Mouse (Mus musculus) forebrain, embryonic 15.5 days (tissue): ENCODE measurements around the gene Tnfrsf18. TPM values are rescaled to one million over a fixed set of nuclear protein-coding genes. Genes with fewer than 3 reads are reported as not detected.

ENCODE experiments used
- ATAC-seq: fragments of 200-750 bp; cut with Nextera tagmentation; replicated peaks from 2 replicates; pipeline ENCODE4 v1.8.0; 2017; ENCODE audit warnings: mild to moderate bottlenecking, moderate TSS enrichment, moderate library complexity
- H3K27ac ChIP-seq: fragments of 300-500 bp; sonication (generic); replicated peaks from 2 replicates; pipeline ENCODE4 v1.5.1; 2015; ENCODE audit warnings: mild to moderate bottlenecking, inconsistent platforms
- H3K27me3 ChIP-seq: fragments of 300-500 bp; sonication (generic); 2 replicates; pipeline ENCODE4 v1.6.1; 2015; ENCODE audit warnings: inconsistent platforms
- H3K36me3 ChIP-seq: fragments of 300-500 bp; sonication (generic); 2 replicates; pipeline ENCODE4 v1.6.1; 2015; ENCODE audit warnings: mild to moderate bottlenecking, inconsistent platforms
- H3K4me1 ChIP-seq: fragments of 300-500 bp; sonication (generic); 2 replicates; pipeline ENCODE4 v1.6.1; 2015; ENCODE audit warnings: inconsistent platforms
- H3K4me2 ChIP-seq: fragments of 300-500 bp; sonication (generic); replicated peaks from 2 replicates; pipeline ENCODE4 v1.6.1; 2015; ENCODE audit warnings: mild to moderate bottlenecking, inconsistent platforms
- H3K4me3 ChIP-seq: fragments of 300-500 bp; sonication (generic); 2 replicates; pipeline ENCODE4 v1.5.1; 2015; ENCODE audit warnings: mild to moderate bottlenecking, inconsistent platforms
- H3K9ac ChIP-seq: fragments of 300-500 bp; sonication (generic); replicated peaks from 2 replicates; pipeline ENCODE4 v1.6.1; 2015; ENCODE audit warnings: mild to moderate bottlenecking, inconsistent platforms
- H3K9me3 ChIP-seq: fragments of 300-500 bp; sonication (generic); 2 replicates; pipeline ENCODE4 v1.6.1; 2016; ENCODE audit warnings: inconsistent platforms
- WGBS: fragments of 180-500 bp; shearing (Covaris S2); methylation state at CpG from one replicate; pipeline ENCODE4 v1.1.7; 2015; ENCODE audit warnings: mixed read lengths; 5-methylcytosine and 5-hydroxymethylcytosine counted together
- polyA plus RNA-seq: library from polyadenylated mRNA; unstranded; fragments of >200 nt; fragmentation: Nextera tagmentation; extraction: Ambion mirVana; gene quantifications from 2 replicates; pipeline ENCODE4 v1.2.1, GENCODE M21; 2015

The Tnfrsf18 gene
- polyA plus RNA-seq: 0.66 and 1.5 TPM in 2 replicates

DNA sequence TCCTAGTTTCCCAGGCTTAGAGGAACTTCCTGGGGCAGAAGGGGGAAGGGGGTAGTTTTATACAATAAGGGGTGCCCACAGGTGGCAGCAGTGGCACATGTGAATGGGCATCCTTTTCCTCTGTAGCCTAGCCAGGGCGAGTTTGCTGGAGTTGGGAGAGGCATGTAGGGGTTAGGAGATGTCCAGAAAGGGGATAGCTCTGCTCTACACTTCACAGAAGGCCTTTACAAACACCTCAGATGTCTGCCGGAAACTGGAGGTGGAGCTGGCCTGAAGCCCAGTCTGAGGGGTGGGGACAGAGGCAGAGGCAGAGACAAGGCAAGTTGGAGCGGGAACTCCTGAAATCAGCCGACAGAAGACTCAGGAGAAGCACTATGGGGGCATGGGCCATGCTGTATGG lies at the start of gene Tnfrsf18:
Tnfrsf18 (plus strand) TSS at position 152 of the 400 bp plus-strand sequence.
- Histone ChIP-seq H3K9me3 (no peaks in the 10 kb centered on the region), H3K4me1 (peaks cover 10% of the 10 kb centered on the region), H3K4me2 (no peak within 1 kb of the TSS), H3K9ac (no peak within 1 kb of the TSS), H3K27ac (no peak within 1 kb of the TSS), H3K4me3 (no peak within 1 kb of the TSS), H3K27me3 (no peaks in the 10 kb centered on the region), H3K36me3 (0 out of 2 replicates have a peak, but pooled peaks cover 4% of the 10 kb centered on the region)
- 58% methylated on average over 4 of the region's 4 CpGs for WGBS
- ATAC-seq: no peak

DNA sequence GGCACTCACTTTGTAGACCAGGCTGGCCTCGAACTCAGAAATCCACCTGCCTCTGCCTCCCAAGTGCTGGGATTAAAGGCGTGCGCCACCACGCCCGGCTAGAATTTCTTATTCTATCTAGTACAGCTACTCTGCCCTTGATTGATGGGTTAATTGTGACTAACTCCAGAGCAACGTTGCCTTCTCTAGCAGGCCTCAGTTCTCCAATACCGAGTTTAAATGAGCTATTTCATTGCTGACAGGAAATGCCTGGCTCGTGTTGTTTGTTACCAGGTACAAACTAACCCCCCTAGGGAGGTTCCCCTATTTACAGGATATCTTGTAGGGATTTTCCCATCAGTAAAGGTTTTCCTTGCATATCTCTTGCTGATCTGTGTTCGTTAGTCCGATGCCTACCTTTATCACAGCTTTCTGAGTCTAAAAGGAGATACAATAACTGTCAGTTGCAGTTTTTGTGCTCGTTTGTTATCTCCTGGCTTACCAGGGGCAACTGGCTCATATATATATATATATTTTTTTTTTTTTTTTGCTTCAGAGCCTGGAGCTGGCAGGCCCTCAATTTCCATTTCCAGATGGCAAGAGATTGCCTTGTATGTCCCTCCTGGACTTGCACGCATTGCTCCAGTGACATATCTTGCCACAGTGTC lies 44.4 kb upstream of the Tnfrsf18 start:
- H3K9ac ChIP-seq: no peak overlapping the region
- no peak overlapping the region for H3K27ac ChIP-seq
- no peak overlapping the region for H3K4me3 ChIP-seq
- no peaks in the 10 kb centered on the region for H3K36me3 ChIP-seq
- no peak for ATAC-seq
- H3K4me1 ChIP-seq: no peaks in the 10 kb centered on the region
- no peaks in the 10 kb centered on the region for H3K9me3 ChIP-seq
- 77% methylated on average over 12 of the region's 12 CpGs for WGBS
- no peak overlapping the region for H3K4me2 ChIP-seq
- no peaks in the 10 kb centered on the region for H3K27me3 ChIP-seq

DNA sequence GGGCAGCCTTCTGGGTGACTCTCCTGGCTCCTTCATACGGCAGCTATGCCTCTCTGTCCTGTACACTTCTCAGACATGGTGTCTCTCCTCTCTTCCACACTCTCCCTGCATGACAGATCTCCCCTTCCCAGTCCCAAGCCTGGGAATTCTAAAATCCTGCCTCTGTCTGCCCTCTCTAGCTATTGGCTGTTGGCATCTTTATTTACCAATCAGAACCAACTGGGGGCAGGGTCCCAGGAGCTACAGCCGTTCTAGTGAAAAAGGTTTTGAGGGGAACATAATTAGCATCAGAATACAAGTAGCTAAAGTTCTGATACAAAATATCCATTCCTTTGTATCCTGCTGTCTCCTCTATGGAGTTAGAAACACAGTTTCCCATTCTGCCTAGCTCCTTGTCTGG lies 42.2 kb upstream of the Tnfrsf18 start:
- Histone ChIP-seq H3K27me3 (no peaks in the 10 kb centered on the region), H3K4me3 (no peak overlapping the region), H3K9me3 (no peaks in the 10 kb centered on the region), H3K9ac (no peak overlapping the region), H3K4me1 (no peaks in the 10 kb centered on the region), H3K36me3 (no peaks in the 10 kb centered on the region), H3K27ac (no peak overlapping the region), H3K4me2 (no peak overlapping the region)
- WGBS: 20% methylated on average over 2 of the region's 2 CpGs
- no peak for ATAC-seq

DNA sequence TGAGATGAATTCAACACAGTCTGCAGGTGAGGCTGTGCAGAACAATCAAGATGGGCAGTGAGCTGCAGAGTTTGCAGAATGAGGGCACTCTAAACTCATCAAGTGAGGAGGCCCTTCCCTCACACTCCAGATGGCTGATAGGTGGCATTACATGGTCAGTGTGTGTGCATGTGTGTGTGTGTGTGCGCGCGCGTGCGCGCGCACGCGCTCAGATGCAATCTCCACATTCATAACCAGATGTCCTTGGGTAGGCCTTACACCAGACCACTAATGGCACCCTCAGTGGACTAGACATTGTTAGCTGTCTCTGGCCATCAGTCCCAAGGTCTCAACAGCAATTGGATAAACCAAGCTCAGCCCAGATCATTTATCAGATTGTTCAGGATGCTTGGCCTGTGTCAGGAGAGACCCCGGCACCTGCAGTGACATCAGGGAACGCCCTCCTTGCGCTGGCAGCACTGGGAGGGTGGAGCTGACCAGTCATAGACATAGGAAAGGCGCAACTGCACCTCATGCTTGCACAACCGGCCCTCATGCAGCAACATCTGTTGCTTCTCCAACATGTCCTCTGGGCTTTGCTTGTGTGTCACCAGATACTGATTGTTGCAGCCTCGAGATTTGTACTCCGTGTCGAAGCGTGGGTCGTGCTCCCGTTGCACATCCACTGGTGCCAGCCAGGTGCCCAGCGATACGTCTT lies 34.6 kb upstream of the Tnfrsf18 start:
- Histone ChIP-seq H3K36me3 (0 out of 2 replicates have a peak, but pooled peaks cover 7% of the 10 kb centered on the region), H3K4me3 (peak overlapping the region; percentile 97), H3K27ac (peak overlapping the region; percentile 98), H3K27me3 (no peaks in the 10 kb centered on the region), H3K9ac (peak overlapping the region; percentile 80), H3K9me3 (no peaks in the 10 kb centered on the region), H3K4me1 (peaks cover 30% of the 10 kb centered on the region), H3K4me2 (peak overlapping the region; percentile 100)
- 88% methylated on average over 22 of the region's 22 CpGs for WGBS
- no peak for ATAC-seq

DNA sequence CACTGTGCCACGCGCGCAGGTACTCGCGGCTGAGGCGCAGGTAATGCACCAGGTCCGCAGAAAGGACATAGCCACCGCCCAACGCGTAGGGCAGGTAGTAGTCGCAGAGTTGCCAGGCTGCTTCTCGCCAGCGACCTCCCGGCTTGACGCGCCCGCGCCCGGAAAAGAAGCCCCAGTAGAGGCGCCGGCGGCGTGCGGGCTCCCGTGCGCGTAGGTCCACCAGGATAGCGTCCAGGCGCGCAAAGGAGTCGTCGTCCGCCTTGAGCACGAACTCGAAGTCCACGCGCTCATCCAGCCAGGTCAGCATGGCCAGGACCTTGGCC lies 34.1 kb upstream of the Tnfrsf18 start:
- Histone ChIP-seq H3K4me3 (peak overlapping the region; percentile 97), H3K4me1 (peaks cover 30% of the 10 kb centered on the region), H3K36me3 (peaks cover 7% of the 10 kb centered on the region; the same call in 1 of the 2 replicates), H3K4me2 (peak overlapping the region; percentile 100), H3K27me3 (no peaks in the 10 kb centered on the region), H3K9me3 (no peaks in the 10 kb centered on the region), H3K9ac (peak overlapping the region; percentile 80), H3K27ac (peak overlapping the region; percentile 98)
- ATAC-seq: no peak; the same call in 1 of the 2 replicates
- 27% methylated on average over 37 of the region's 37 CpGs for WGBS

DNA sequence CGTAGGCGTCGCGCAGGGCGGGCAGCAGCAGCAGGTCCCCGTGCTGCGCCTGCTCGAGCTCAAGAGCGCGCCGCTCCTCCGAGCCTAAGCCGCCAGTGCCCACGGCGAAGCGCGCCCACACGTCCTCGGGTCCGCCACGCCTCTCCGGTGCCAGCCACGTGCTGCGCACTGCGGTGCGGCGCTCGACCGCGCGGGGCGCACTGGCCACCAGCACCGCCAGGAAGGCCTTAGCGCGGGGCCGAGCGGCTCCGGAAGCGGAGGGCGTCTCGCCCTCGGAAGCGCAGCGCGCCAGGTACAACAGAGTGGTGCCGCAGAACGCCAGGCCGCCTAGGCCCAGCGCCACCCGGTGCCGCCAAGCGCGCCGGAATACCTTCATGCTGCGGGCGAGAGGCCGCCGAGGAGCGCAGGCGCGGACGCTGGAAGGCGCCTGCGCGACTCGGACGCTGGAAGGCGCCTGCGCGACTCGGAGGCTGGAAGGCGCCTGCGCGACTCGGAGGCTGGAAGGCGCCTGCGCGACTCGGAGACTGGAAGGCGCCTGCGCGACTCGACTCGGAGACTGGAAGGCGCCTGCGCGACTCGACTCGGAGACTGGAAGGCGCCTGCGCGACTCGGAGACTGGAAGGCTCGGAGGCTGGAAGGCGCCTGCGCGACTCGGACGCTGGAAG lies 33.6 kb upstream of the Tnfrsf18 start, which contains the start of the genes B3galt6 and Sdf4:
B3galt6 (minus strand) TSS at position 409 of the 665 bp plus-strand sequence.
Sdf4 (plus strand) TSS at position 632 of the 665 bp plus-strand sequence.
- Histone ChIP-seq H3K36me3 (peaks cover 12% of the 10 kb centered on the region), H3K27ac (peak within 1 kb of the TSS; percentile 98), H3K9me3 (no peaks in the 10 kb centered on the region), H3K4me2 (peak within 1 kb of the TSS; percentile 100), H3K4me3 (peak within 1 kb of the TSS; percentile 97), H3K4me1 (peaks cover 30% of the 10 kb centered on the region), H3K9ac (peak within 1 kb of the TSS; percentile 88), H3K27me3 (no peaks in the 10 kb centered on the region)
- ATAC-seq: peak; percentile 89
- WGBS: under 1% methylated on average over 99 of the region's 99 CpGs

DNA sequence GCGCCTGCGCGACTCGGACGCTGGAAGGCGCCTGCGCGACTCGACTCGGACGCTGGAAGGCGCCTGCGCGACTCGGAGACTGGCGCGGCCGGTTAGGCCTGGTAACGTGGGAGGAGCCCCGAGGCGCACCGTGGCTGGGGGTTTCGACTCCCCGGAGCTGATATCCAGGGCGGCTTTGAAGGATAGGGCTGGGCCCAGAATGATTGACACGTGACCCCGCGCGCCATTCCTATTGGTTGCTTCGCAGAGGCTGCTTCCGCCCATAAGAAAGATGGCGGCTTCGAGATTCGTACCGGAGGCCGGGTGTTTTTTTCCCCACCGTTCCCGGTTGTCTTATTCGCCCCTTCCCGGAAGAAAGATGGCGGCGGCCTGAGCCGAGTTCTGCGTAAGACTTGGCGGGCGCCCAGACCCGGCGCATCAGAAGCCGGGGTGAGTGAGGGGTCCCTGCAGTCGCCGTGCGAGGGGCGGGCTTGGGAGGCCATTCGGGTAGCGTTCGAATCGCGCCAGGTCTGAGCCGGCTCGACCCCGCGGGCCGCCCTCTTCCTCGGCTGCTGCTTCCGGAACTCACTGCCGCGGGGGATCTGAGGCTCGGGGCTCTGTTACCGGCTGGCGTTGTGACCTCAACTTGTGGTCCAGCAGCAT lies 32.9 kb upstream of the Tnfrsf18 start:
- peaks cover 18% of the 10 kb centered on the region for H3K36me3 ChIP-seq
- ATAC-seq: peak; percentile 87
- peak overlapping the region; percentile 71 for H3K4me2 ChIP-seq
- peaks cover 30% of the 10 kb centered on the region for H3K4me1 ChIP-seq
- H3K9ac ChIP-seq: peak overlapping the region; percentile 88
- H3K27ac ChIP-seq: peak overlapping the region; percentile 98
- H3K9me3 ChIP-seq: no peaks in the 10 kb centered on the region
- peak overlapping the region; percentile 97 for H3K4me3 ChIP-seq
- no peaks in the 10 kb centered on the region for H3K27me3 ChIP-seq
- WGBS: under 1% methylated on average over 70 of the region's 70 CpGs

DNA sequence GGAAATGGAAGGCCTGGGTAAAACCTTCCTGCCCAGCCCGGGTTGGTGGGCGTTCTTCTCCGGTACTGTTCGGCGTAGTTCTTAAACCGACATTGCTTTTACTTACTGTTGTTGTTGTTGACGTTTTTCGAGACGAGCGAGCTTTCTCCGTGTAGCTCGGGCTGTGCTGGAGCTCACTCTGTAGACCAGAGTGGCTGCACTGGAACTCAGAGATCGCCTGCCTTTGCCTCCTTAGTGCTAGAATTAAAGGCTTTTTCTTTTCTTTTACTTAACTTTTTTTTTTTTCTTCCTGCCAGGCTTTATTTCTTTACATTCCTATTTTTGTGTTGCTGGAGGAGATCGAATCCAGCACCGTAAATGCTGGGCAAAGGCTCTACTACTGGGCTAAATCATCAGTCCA lies 32.4 kb upstream of the Tnfrsf18 start:
- Histone ChIP-seq H3K36me3 (peaks cover 23% of the 10 kb centered on the region), H3K27ac (peak overlapping the region; percentile 98), H3K9me3 (no peaks in the 10 kb centered on the region), H3K4me2 (peak overlapping the region; percentile 71), H3K9ac (peak overlapping the region; percentile 88), H3K27me3 (no peaks in the 10 kb centered on the region), H3K4me1 (peaks cover 30% of the 10 kb centered on the region), H3K4me3 (peak overlapping the region; percentile 97)
- 0 out of 2 replicates have a peak, but pooled peaks have one; percentile 0 for ATAC-seq
- 6% methylated on average over 15 of the region's 15 CpGs for WGBS

DNA sequence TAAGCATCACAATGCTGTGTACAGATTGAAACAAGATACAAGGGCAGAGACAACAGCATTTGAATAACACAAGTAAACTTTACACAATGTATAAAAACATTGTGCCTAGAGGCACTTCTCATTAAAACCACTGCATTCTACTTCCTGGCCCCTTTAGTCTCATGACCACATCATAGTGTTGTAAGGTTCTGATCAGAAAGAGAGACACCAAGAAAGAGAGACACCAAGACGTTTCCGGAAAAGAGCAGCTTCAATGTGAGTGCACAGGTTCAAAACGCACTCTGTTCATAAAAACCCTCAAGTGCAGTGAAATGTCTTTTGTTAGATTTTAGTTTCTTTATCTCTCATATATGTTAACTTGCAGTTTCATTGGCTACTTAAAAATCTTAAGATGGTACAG lies 21.9 kb upstream of the Tnfrsf18 start:
- no peak for ATAC-seq
- Histone ChIP-seq H3K27me3 (no peaks in the 10 kb centered on the region), H3K9ac (no peak overlapping the region), H3K4me1 (no peaks in the 10 kb centered on the region), H3K36me3 (peaks cover 89% of the 10 kb centered on the region), H3K27ac (no peak overlapping the region), H3K4me3 (no peak overlapping the region), H3K9me3 (no peaks in the 10 kb centered on the region), H3K4me2 (no peak overlapping the region)
- 94% methylated on average over 3 of the region's 3 CpGs for WGBS

DNA sequence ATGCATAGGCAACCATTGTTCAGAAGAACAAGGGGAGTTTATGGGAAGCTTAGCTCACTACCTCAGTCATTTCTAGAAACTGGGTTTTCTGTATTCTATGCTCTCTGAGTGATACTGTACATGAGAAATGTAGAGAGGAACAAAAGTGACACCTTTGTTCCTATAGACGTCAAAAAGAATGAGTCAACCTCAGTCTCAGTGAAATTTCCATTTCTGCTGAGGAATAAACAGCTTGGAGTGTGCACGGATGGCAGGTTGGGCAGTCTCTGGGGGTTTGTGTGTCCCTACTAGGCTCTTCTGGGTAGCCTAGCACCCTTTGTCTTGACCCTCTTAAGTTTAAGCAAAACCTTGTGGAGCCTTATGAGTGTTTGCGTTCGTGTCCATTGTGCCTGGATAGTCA lies 17.6 kb upstream of the Tnfrsf18 start:
- 95% methylated on average over 4 of the region's 4 CpGs for WGBS
- H3K9ac ChIP-seq: no peak overlapping the region
- no peak overlapping the region for H3K4me2 ChIP-seq
- peaks cover 86% of the 10 kb centered on the region for H3K36me3 ChIP-seq
- H3K4me3 ChIP-seq: no peak overlapping the region
- no peaks in the 10 kb centered on the region for H3K4me1 ChIP-seq
- no peaks in the 10 kb centered on the region for H3K27me3 ChIP-seq
- no peaks in the 10 kb centered on the region for H3K9me3 ChIP-seq
- H3K27ac ChIP-seq: no peak overlapping the region
- no peak for ATAC-seq

DNA sequence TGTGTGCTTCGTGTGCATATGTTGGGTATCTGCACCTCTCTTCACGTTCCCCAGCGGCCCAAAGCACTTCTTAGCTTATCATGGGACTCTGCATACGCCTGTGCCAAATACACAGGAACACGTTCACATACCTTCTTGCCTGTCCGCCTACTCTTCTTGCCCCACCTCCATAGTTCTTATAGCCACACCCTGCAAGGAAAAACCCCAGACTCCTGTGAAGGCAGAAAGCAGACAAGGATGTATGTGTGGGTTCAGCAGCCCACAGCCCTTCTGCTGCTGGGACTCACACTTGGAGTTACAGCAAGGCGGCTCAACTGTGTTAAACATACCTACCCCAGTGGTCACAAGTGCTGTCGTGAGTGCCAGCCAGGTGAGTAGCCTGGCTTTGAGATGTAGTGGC lies 12.3 kb upstream of the Tnfrsf18 start, which contains the start of gene Tnfrsf4:
Tnfrsf4 (plus strand) TSS at position 207 of the 400 bp plus-strand sequence.
- Histone ChIP-seq H3K9ac (no peak within 1 kb of the TSS), H3K36me3 (peaks cover 43% of the 10 kb centered on the region), H3K27me3 (no peaks in the 10 kb centered on the region), H3K9me3 (no peaks in the 10 kb centered on the region), H3K4me2 (no peak within 1 kb of the TSS), H3K4me1 (no peaks in the 10 kb centered on the region), H3K4me3 (no peak within 1 kb of the TSS), H3K27ac (no peak within 1 kb of the TSS)
- no peak for ATAC-seq
- 90% methylated on average over 8 of the region's 8 CpGs for WGBS
